Mouse (Mus musculus) MEL (cell line): Measurements from ENCODE around the gene Uspl1. TPM values are rescaled to one million over a fixed set of nuclear protein-coding genes. Genes with fewer than 3 reads are reported as not detected.

Experiments
- DNase-seq: peaks from one replicate; pipeline ENCODE4 v3.0.0; 2011; ENCODE audit warnings: low read depth, low spot score
- H3K27ac ChIP-seq: 2 replicates; pipeline ENCODE4 v1.5.1; 2012; ENCODE audit warnings: low read depth, mild to moderate bottlenecking, control low read depth, low read length, moderate library complexity; ENCODE audit not compliant: control insufficient read depth
- H3K27me3 ChIP-seq, 2 experiments: fragments of 150-350 bp in 1 of 2; sonication (generic) in 1 of 2; 2 replicates each; pipeline ENCODE4 v1.6.1; 2012; ENCODE audit warnings: low read length in 2 of 2, mild to moderate bottlenecking in 2 of 2, improper control_type of control experiment in 1 of 2, moderate library complexity in 1 of 2; ENCODE audit not compliant: insufficient read depth in 2 of 2, control insufficient read depth in 1 of 2
- H3K36me3 ChIP-seq, 2 experiments: 2 replicates each; pipeline ENCODE4 v1.6.1; 2012 to 2014; ENCODE audit warnings: low read length in 2 of 2, improper control_type of control experiment in 1 of 2, inconsistent platforms in 1 of 2, mild to moderate bottlenecking in 1 of 2; ENCODE audit not compliant: insufficient read depth in 2 of 2, control insufficient read depth in 1 of 2
- H3K4me1 ChIP-seq, 2 experiments: fragments of 150-350 bp in 1 of 2; sonication (generic) in 1 of 2; 2 replicates each; pipeline ENCODE4 v1.6.1; 2012; ENCODE audit warnings: low read length in 2 of 2, improper control_type of control experiment in 1 of 2, mild to moderate bottlenecking in 1 of 2; ENCODE audit not compliant: insufficient read depth in 2 of 2, control insufficient read depth in 1 of 2
- H3K4me3 ChIP-seq, 2 experiments: fragments of 150-350 bp in 1 of 2; sonication (generic) in 1 of 2; 2 replicates each; pipeline ENCODE4 v1.5.1; 2012; ENCODE audit warnings: low read depth in 2 of 2, low read length in 2 of 2, mild to moderate bottlenecking in 2 of 2, moderate library complexity in 2 of 2, control low read depth in 1 of 2, improper control_type of control experiment in 1 of 2; ENCODE audit not compliant: control insufficient read depth in 1 of 2, insufficient read depth in 1 of 2
- H3K79me2 ChIP-seq: 2 replicates; pipeline ENCODE4 v1.6.1; 2012; ENCODE audit warnings: mild to moderate bottlenecking, low read length, moderate library complexity; ENCODE audit not compliant: control insufficient read depth, poor library complexity, insufficient read depth
- H3K9ac ChIP-seq: 2 replicates; pipeline ENCODE4 v1.6.1; 2012; ENCODE audit warnings: low read depth, mild to moderate bottlenecking, control low read depth, low read length, moderate library complexity; ENCODE audit not compliant: control insufficient read depth, poor library complexity, severe bottlenecking
- H3K9me3 ChIP-seq: fragments of 150-350 bp; sonication (generic); replicated peaks from 2 replicates; pipeline ENCODE4 v1.6.1; 2012; ENCODE audit warnings: mild to moderate bottlenecking, low read length, improper control_type of control experiment, moderate library complexity; ENCODE audit not compliant: insufficient read depth
- BHLHE40 ChIP-seq: IDR thresholded peaks from 2 replicates; pipeline ENCODE4 v1.6.1; 2012; ENCODE audit warnings: low read depth, mild to moderate bottlenecking, inconsistent platforms, low read length, improper control_type of control experiment, borderline replicate concordance
- CTCF ChIP-seq, 3 experiments: IDR thresholded peaks in 2 of 3; conservative IDR thresholded peaks in 1 of 3; 2 replicates each; pipeline ENCODE4 v1.5.1; 2011 to 2012; ENCODE audit warnings: low read length in 3 of 3, low read depth in 2 of 3, mild to moderate bottlenecking in 2 of 3, improper control_type of control experiment in 1 of 3, inconsistent platforms in 1 of 3, mixed read lengths in 1 of 3, moderate library complexity in 1 of 3; ENCODE audit not compliant: control insufficient read depth in 1 of 3, insufficient read depth in 1 of 3, poor library complexity in 1 of 3, severe bottlenecking in 1 of 3
- EP300 ChIP-seq, 2 experiments: IDR thresholded peaks; 2 replicates each; pipeline ENCODE4 v1.6.1; 2011; ENCODE audit warnings: improper control_type of control experiment in 2 of 2, low read length in 2 of 2, low read depth in 1 of 2, mild to moderate bottlenecking in 1 of 2
- ETS1 ChIP-seq: IDR thresholded peaks from 2 replicates; pipeline ENCODE4 v1.6.1; 2012; ENCODE audit warnings: low read depth, mild to moderate bottlenecking, inconsistent platforms, low read length, improper control_type of control experiment, moderate library complexity
- JUND ChIP-seq: IDR thresholded peaks from 2 replicates; pipeline ENCODE4 v1.6.1; 2011; ENCODE audit warnings: low read depth, mild to moderate bottlenecking, improper control_type of control experiment, low read length
- MAFK ChIP-seq: IDR thresholded peaks from 2 replicates; pipeline ENCODE4 v1.6.1; 2011; ENCODE audit warnings: low read depth, mild to moderate bottlenecking, low read length, improper control_type of control experiment, borderline replicate concordance
- MXI1 ChIP-seq: IDR thresholded peaks from 2 replicates; pipeline ENCODE4 v1.6.1; 2011; ENCODE audit warnings: mild to moderate bottlenecking, low read depth, low read length, improper control_type of control experiment
- POLR2AphosphoS2 ChIP-seq: IDR thresholded peaks from 2 replicates; pipeline ENCODE4 v1.6.1; 2011; ENCODE audit warnings: low read length, improper control_type of control experiment
- RCOR1 ChIP-seq: IDR thresholded peaks from 2 replicates; pipeline ENCODE4 v1.6.1; 2012; ENCODE audit warnings: low read depth, mild to moderate bottlenecking, inconsistent platforms, low read length, improper control_type of control experiment
- SIN3A ChIP-seq: IDR thresholded peaks from 2 replicates; pipeline ENCODE4 v1.6.1; 2012; ENCODE audit warnings: low read length, improper control_type of control experiment, inconsistent platforms
- TAL1 ChIP-seq: IDR thresholded peaks from 2 replicates; pipeline ENCODE4 v1.6.1; 2012; ENCODE audit warnings: mild to moderate bottlenecking, inconsistent platforms, low read length, moderate library complexity, mixed read lengths
- ZKSCAN1 ChIP-seq: IDR thresholded peaks from 2 replicates; pipeline ENCODE4 v1.6.1; 2012; ENCODE audit warnings: low read depth, mild to moderate bottlenecking, inconsistent platforms, low read length, improper control_type of control experiment, moderate library complexity
- ZMIZ1 ChIP-seq: IDR thresholded peaks from 2 replicates; pipeline ENCODE4 v1.6.1; 2012; ENCODE audit warnings: low read depth, mild to moderate bottlenecking, inconsistent platforms, low read length, improper control_type of control experiment, moderate library complexity
- ZNF384 ChIP-seq: IDR thresholded peaks from 2 replicates; pipeline ENCODE4 v1.6.1; 2012; ENCODE audit warnings: low read depth, mild to moderate bottlenecking, inconsistent platforms, low read length, improper control_type of control experiment
- polyA plus RNA-seq, 2 experiments: library from polyadenylated mRNA; stranded (reverse) in 1 of 2; unstranded in 1 of 2; fragments of >175 nt in 1 of 2; fragments of >200 nt in 1 of 2; gene quantifications; 2 replicates each; pipeline versions ENCODE4 v1.2.1 to v1.2.4; 2012; ENCODE audit warnings: low replicate concordance in 2 of 2, low read depth in 1 of 2; ENCODE audit not compliant: insufficient read length in 2 of 2, insufficient read depth in 1 of 2, missing spikeins in 1 of 2
- total RNA-seq: library from RNA; depleted of rRNA; stranded (reverse); fragments of 300-350 nt; gene quantifications from 2 replicates; pipeline ENCODE4 v1.2.3, GENCODE M21; 2012

Uspl1 gene
- total and polyA plus RNA-seq, 3 experiments, result 68.5 to 179 (median 94.4) TPM

DNA sequence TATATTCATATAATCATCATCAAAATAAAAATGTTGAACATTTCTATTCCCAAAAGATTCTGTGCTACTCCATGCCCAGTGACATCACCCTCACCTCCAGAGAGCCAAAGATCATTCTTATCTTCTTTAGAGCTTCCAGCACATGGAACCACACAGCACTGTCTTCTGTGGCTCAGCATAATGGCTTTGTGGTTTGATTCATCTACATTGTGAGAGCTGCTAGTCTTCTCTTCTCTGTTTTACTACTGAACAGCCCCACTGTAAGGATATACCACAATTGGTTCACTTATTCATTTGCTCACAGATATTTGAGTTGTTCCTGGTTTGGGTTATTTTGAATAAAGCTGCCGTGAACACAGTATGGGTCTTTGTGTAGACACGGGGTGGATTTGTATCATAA, 71.4 kb downstream of the Uspl1 start:
- H3K4me3 ChIP-seq, result no peak overlapping the region
- no peaks in the 10 kb centered on the region for H3K79me2 ChIP-seq
- H3K36me3 ChIP-seq, result no peaks in the 10 kb centered on the region
- TF ChIP-seq ZNF384 (no peak), ETS1 (0 out of 2 replicates have a peak, but pooled peaks have one; percentile 33), ZMIZ1 (no peak), ZKSCAN1 (no peak), MXI1 (0 out of 2 replicates have a peak, but pooled peaks have one; percentile 25), EP300 (IDR thresholded peaks at IDR 0.05; ENCODE audit: low read depth in 1 of 2, low read length in 2 of 2) (peak in 1 of 2 experiments; percentile 16; a peak in 1 of 4 replicates), SIN3A (0 out of 2 replicates have a peak, but pooled peaks have one; percentile 25), TAL1 (peak; percentile 36; the same call in 1 of the 2 replicates)
- peaks cover 0 to 2% of the 10 kb centered on the region in 2 experiments; a peak in 1 of 4 replicates for H3K4me1 ChIP-seq
- no peaks in the 10 kb centered on the region for H3K9me3 ChIP-seq
- H3K27ac ChIP-seq, result no peak overlapping the region
- no peak overlapping the region for H3K9ac ChIP-seq
- peak; percentile 50 for DNase-seq
- no peaks in the 10 kb centered on the region for H3K27me3 ChIP-seq

DNA sequence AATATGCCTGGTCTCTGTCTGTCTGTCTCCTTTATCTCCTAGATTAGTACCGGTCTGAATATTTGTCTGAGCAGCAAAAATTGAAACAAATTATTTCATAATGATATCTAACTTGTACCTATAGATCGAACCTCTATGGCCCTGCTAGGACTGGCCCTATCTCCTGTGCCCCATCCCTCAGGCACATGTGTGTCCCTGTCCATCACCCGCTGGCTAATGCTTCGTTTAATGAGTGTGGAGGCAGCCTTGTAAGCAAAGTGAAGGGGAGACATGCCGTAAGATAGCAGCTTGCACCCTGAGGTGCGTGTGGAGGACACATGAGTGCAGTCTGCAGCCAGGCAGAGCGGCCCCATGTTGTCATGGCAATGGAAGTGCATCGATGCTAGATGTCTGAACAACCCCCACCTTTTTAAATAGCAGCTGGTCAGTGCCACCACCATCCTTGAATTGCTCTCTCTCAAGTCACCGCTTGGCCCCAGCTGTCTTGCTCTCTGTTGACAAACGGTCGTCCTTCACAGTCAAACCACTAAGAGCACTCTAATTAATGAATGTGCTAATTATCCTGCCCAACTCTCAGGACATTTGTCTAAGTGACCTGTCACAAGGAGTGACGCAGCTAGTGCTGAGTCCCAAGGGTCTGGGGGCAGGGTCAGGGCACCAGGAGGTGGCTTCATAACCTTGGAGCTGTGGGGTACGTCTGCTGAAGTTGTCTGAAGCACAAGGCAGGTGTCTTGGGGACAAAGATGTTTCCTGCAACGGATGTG, 73.5 kb downstream of the Uspl1 start:
- Histone ChIP-seq H3K27ac (no peak overlapping the region), H3K9me3 (no peaks in the 10 kb centered on the region), H3K9ac (no peak overlapping the region), H3K79me2 (no peaks in the 10 kb centered on the region), H3K4me3 (no peak overlapping the region), H3K36me3 (no peaks in the 10 kb centered on the region), H3K4me1 (peaks cover 0 to 2% of the 10 kb centered on the region in 2 experiments; a peak in 1 of 4 replicates), H3K27me3 (no peaks in the 10 kb centered on the region)
- TF ChIP-seq JUND (no peak), MAFK (no peak), RCOR1 (no peak), ZNF384 (no peak), BHLHE40 (no peak), CTCF (IDR thresholded peaks at IDR 0.05 in 2 of 3, conservative IDR thresholded peaks at IDR 0.05 in 1 of 3; ENCODE audit: control insufficient read depth in 1 of 3, insufficient read depth in 1 of 3, low read depth in 2 of 3, low read length in 3 of 3, poor library complexity in 1 of 3, severe bottlenecking in 1 of 3) (no peak), POLR2AphosphoS2 (no peak)
- no peak for DNase-seq
